Mouse (Mus musculus) heart, adult 2 months (tissue): ENCODE measurements at regions not wholly inside any gene's neighbourhood (a gene's known extent, or its start where the extent isn't known, plus 50 kb on each side); places are given as distances from the start of the nearest gene placed in this dataset.

ENCODE experiments used
- CTCF ChIP-seq: fragments of 200-600 bp; IDR thresholded peaks from 2 replicates; pipeline ENCODE4 v1.8.1; 2022; ENCODE audit warnings: antibody characterized with exemption, mild to moderate bottlenecking, moderate library complexity
- EP300 ChIP-seq: fragments of 200-500 bp; IDR thresholded peaks from 2 replicates; pipeline ENCODE4 v1.6.1; 2011; ENCODE audit warnings: low read depth, low read length, control low read depth; ENCODE audit not compliant: insufficient read depth
- POLR2A ChIP-seq: fragments of 200-500 bp; IDR thresholded peaks from 2 replicates; pipeline ENCODE4 v1.6.1; 2011; ENCODE audit warnings: mild to moderate bottlenecking, low read depth, low read length, control low read depth; ENCODE audit not compliant: insufficient read depth

DNA sequence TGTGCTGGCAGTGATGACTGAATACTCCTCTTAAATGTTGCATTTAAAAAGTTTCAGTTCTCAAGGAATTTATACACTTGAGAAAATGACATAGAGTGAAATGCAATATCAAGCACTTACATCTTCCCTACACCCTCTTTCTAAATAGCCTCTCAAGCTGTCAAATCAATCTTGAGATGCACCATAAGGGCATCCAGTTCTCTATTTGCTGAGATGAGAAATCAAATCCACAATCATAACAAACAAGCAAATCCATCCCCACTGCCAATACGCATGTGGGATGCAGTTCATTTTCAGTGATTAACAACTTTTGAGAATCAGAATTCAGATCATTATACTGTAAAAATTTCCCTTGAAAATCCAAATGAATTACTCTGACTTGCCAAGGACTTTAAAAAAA lies 62.6 kb upstream of the Ift57 start:
- TF ChIP-seq CTCF: no peak
- TF ChIP-seq EP300: no peak
- no peak for TF ChIP-seq POLR2A
